Mouse (Mus musculus): Measurements from ENCODE around the gene Gmps. TPM values are rescaled to one million over a fixed set of nuclear protein-coding genes. Genes with fewer than 3 reads are reported as not detected.

Gene Gmps
- 10 to 100 TPM; 45.9 to 51.6 TPM for total RNA-seq (2021)
- long read RNA-seq, full-length matches to known transcripts = 32 of 40 reads
- long read RNA-seq, partial matches to known transcripts = 3 of 40 reads
- long read RNA-seq, other reads (novel, unspliced or antisense) = 5 of 40 reads

DNA sequence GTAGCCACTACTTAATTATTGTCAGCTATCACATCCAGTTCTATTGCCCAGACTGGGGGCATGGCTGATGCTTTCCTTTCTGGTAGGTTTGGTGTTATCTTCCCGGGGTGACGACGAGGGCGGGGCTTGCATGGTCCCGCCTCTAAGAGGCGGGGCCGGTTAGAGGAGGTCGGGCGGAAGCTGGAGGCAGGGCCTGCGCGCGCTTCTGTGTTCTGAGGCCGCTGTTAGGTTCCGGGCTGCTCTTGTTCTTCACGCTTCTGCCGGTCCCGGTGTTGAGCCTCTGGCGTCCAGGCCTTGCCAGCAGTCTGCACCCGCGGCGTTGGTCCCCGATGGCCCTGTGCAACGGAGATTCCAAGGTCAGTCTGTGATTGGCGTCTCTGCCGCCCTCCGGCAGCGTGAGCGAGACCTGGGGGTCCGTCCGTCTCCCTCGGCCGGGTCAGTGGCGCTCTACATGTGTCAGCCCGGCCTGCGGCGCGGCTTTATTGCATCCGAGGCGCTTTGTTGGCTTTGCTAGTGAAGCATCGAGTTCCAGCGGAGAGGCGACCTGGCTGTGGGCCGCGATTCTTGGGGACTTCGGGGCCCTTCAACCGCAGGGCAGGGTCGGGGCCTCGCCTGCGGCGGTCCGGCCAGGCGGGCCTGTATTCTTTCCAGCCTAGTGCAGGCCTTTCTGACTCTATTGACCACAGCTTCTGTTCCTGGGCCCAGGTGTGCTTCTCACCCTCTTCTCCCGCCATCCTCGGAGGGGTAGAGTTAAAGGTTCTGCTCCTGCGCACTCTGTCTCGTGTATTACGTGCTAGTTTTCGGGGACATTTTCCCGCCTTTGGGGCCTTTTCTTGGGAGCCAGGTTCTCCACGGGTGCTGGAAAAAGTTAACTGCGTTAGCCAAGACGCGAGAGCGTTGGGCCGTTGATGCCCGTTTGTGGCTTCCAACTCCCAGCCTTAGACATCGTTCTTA lies at the start of gene Gmps:
Gmps (plus strand) TSS at position 152 of the 954 bp plus-strand sequence.
- DNase-seq (ENCODE audit: low spot score in 2 of 2) = peak; percentile 86 to 95

DNA sequence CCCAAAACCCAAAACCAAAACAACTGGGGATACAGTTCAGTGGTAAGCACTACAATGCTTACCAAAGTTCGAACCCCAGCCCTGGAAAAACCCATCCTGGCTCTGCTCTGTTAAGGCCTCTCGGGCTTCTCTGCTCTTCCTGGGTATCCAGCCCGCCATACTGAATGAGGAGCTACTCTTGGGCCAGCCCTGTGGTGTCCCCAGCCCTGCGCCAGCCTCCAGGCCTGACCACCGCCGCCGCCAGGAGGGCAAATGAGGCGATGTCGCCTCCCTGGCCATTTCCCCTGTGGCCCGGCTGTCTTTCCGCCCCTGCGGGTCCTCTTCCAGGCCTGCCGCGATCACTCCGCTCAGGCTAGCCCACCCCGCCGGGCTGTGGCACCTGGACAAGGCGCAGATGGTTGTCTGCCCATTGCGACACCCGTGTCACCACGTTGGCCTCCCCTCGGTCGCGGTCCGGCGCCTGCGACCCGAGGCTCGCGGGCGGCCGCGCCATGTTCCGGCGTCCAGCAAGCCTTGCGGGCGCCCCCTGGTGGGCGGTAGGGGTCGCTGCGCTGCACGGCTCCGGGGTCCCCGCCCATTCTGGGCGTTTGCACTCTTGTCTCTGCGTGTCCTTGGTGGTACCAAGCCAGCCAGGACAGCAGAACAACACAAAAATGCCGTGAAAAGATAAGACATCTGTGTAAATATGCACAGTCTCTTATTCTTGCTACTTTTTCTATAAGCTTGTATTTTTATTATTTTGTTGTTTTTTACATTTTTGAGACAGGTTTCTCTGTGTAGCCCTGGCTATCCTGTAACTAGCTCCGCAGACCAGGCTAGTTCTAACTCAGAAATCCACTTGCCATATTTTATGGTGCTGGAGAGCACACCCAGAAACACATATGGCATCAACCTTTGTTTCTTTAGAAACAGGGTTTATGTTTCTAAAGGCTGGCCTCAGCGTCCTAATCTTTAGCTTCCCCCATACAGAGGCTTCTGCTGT lies 46.7 kb upstream of the Gmps start, which contains the start of gene E130311K13Rik:
E130311K13Rik (minus strand) TSS at position 595 of the 982 bp plus-strand sequence.
- peak; percentile 82 to 93 for DNase-seq (ENCODE audit: low spot score in 2 of 2)

GRCm38 (mm10) chr3:63938928-63939327 lies 37.0 kb upstream of the Gmps start:
- DNase-seq (ENCODE audit: low spot score in 2 of 2) = no peak

GRCm38 (mm10) chr3:63941204-63941850 lies 34.6 kb upstream of the Gmps start:
- peak; percentile 53 to 69 for DNase-seq (ENCODE audit: low spot score in 2 of 2)

DNA sequence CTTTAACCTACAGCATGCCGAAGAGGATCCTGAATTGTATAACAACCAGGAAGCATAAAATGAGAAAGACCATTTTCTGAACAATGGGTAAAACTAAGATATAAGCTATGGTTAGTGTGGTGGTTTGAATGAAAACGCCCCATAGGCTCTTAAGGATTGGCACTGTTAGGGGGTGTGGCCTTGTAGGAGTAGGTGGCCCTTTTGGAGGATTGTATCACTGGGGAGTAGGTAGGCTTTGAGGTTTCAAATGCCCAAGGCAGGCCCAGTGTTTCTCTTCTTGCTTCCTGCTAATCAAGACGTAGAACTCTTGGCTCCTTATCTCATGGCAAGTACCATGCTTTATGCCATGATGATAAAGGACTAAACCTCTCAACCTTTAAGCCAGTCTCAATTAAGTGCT lies 26.1 kb upstream of the Gmps start:
- DNase-seq (ENCODE audit: low spot score in 2 of 2) = no peak

GRCm38 (mm10) chr3:63963421-63964099 lies 12.3 kb upstream of the Gmps start:
- DNase-seq (ENCODE audit: low spot score in 2 of 2) = no peak

DNA sequence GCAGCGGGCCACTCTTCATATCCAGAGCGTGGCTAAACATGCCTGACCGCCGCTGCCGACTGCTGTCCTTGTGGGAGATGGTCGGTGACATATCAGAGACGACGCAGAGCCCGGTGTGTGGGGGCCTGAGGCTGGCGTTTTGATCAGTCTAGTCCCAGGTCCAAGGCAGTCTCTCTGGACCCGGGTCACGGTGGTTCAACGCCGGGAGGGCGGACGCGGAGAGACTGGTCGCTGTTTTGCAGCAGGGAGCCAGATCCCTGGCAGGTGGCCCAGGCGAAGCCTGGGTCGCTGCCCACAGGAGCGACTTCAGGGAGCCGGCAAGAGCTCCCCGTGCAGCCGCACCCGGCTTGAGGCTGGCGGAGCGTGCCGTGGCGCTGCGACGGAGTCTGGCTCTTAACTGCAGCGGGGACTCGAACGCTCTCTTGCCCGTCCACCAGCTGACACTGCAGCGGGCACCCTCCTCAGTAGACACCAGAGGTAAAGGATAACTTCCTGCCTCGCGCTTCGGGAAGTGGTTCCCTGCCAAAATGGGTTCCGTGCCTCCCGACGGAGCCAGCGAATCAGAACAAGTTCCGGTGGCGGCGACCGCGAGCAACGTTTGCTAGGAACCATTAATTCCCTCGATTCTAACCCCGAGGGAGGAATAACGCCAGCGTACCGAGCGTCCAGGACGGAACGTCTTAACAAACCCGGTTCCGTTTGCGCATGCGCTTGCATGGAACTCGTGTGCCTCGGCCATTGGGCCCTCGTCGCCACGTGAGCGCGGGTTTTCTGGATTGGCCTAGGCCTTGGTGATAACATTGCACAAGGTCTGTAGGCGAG lies 11.6 kb upstream of the Gmps start, which contains the start of gene Slc33a1:
Slc33a1 (minus strand) TSS at position 669 of the 822 bp plus-strand sequence.
- peak; percentile 99 to 100 for DNase-seq (ENCODE audit: low spot score in 2 of 2)

- no peak for DNase-seq (ENCODE audit: low spot score in 2 of 2)
Observed at GRCm38 (mm10) chr3:63964922-63965249, 11.0 kb upstream of the Gmps start.

DNA sequence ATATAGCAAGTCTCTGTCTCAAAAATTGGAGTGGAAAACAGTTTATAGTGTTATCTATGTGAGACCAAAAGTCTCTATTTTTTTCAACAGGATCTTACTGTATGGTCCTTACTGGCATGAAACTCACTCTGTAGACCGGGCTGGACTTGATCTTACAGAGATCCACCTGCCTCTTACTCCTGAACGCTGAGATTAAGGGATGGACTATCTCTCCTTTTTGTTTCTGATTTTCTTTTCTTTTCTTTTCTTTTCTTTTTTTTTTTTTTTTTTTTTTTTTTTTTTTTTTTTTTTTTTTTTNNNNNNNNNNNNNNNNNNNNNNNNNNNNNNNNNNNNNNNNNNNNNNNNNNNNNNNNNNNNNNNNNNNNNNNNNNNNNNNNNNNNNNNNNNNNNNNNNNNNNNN lies 10.0 kb upstream of the Gmps start:
- no peak for DNase-seq (ENCODE audit: low spot score in 2 of 2)

DNA sequence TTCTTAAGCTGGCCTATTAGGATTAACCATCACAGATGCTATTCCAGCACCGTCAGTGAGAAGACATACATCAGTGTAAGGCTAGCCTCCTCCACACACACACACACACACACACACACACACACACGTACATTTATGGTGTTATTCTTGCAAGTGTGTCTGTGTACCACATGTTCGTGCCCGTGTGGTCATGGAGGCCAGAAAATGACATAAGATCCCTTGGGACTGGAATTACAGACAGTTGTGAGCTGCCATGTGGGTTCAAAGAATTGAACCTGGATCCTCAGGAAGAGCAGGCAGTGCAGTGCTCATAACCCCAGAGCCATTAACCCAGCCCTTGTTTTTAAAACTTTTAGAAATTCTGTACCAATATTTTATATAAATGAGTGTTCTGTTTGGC lies 2.0 kb downstream of the Gmps start:
- no peak for DNase-seq (ENCODE audit: low spot score in 2 of 2)

- no peak for DNase-seq (ENCODE audit: low spot score in 2 of 2)
Observed at GRCm38 (mm10) chr3:63986656-63987055, 10.8 kb downstream of the Gmps start.

DNA sequence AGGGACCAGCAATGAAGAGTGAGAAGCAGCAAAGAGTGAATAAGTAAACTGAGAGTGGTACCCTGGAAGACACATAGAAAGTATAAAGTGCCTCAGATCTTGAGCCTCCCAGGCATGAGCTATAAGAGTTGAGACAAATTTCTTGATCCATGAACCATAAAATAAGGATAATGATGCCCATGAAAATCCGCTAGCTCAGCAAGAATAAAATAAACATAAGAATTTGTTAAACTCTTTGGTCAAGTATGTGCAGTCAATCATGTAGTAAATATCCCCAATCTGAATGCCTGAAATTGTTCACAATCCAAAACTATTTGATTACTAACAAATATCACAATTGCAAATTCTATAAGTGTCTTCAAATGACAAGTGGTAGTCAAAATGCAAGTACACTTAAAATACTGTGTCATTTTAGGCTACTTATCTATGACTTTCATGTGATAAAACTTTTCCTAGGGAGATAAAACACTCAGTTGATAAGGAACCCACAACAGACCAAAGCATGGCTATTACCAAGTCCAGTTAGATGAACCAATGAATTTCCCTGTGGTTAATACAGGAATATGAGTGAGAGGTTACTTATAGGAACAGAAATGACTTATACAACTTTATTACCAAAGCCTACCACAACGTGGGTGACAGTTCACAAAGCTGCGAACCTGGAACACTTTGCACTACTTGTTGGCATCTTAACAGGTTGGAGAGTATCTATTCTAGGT lies 13.0 kb downstream of the Gmps start:
- no peak for DNase-seq (ENCODE audit: low spot score in 2 of 2)

DNA sequence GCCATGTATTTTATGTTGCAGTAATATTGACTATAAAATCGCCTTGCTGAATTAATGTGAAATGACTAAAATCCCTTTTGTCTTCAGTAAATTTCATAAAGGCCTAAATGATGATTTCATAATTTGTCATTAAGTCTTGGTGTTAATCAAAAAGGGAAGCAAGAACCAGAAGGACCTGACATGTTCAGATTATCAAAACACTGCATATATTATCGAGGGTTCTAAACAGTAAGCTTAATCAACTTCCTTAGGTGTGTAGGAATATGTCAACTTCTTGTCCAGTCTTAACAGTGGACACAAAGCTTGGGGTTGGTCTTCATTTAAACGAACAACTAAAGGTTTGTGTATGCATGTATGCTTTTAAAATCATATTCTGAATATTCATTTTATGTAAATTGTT lies 45.5 kb downstream of the Gmps start:
- no peak for DNase-seq (ENCODE audit: low spot score in 2 of 2)

GRCm38 (mm10) chr3:64021867-64022266 lies 46.0 kb downstream of the Gmps start:
- no peak for DNase-seq (ENCODE audit: low spot score in 2 of 2)

DNA sequence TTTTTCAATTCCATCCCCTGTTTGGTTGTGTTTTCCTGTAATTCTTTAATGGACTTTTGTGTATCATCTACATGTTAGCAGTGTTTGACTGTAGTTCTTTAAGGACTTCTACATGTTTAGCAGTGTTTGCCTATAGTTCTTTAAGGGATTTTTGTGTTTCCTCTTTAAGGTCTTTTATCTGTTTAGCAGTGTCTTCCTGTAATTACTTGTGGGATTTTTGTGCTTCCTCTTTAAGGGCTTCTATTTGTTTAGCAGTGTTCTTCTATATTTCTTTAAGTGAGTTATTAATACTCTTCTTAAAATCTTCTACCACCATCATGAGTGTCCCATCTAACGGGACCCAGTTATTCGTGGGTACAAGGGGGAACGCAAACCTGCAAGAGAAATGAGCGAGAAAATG lies 53.9 kb downstream of the Gmps start:
- no peak for DNase-seq (ENCODE audit: low spot score in 2 of 2)

- no peak for DNase-seq (ENCODE audit: low spot score in 2 of 2)
Observed at GRCm38 (mm10) chr3:64038136-64038841, 62.4 kb downstream of the Gmps start.

- DNase-seq (ENCODE audit: low spot score in 2 of 2) = peak; percentile 81 to 92
Observed at GRCm38 (mm10) chr3:64039818-64040784, 64.2 kb downstream of the Gmps start.

Measured in layer of hippocampus, adult 18-20 months (tissue).